Mouse (Mus musculus) MEL (cell line): ENCODE data around the gene Cd300lf. TPM values are rescaled to one million over a fixed set of nuclear protein-coding genes. Genes with fewer than 3 reads are reported as not detected.
A peak's percentile ranks its signal among the peaks of the same experiment; 100 is the strongest.

Experiments
- DNase-seq: peaks from one replicate; pipeline ENCODE4 v3.0.0; 2011; ENCODE audit warnings: low read depth, low spot score
- H3K27ac ChIP-seq: 2 replicates; pipeline ENCODE4 v1.5.1; 2012; ENCODE audit warnings: low read depth, mild to moderate bottlenecking, control low read depth, low read length, moderate library complexity; ENCODE audit not compliant: control insufficient read depth
- H3K27me3 ChIP-seq, 2 experiments: fragments of 150-350 bp in 1 of 2; sonication (generic) in 1 of 2; 2 replicates each; pipeline ENCODE4 v1.6.1; 2012; ENCODE audit warnings: low read length in 2 of 2, mild to moderate bottlenecking in 2 of 2, improper control_type of control experiment in 1 of 2, moderate library complexity in 1 of 2; ENCODE audit not compliant: insufficient read depth in 2 of 2, control insufficient read depth in 1 of 2
- H3K36me3 ChIP-seq, 2 experiments: 2 replicates each; pipeline ENCODE4 v1.6.1; 2012 to 2014; ENCODE audit warnings: low read length in 2 of 2, improper control_type of control experiment in 1 of 2, inconsistent platforms in 1 of 2, mild to moderate bottlenecking in 1 of 2; ENCODE audit not compliant: insufficient read depth in 2 of 2, control insufficient read depth in 1 of 2
- H3K4me1 ChIP-seq, 2 experiments: fragments of 150-350 bp in 1 of 2; sonication (generic) in 1 of 2; 2 replicates each; pipeline ENCODE4 v1.6.1; 2012; ENCODE audit warnings: low read length in 2 of 2, improper control_type of control experiment in 1 of 2, mild to moderate bottlenecking in 1 of 2; ENCODE audit not compliant: insufficient read depth in 2 of 2, control insufficient read depth in 1 of 2
- H3K4me3 ChIP-seq, 2 experiments: fragments of 150-350 bp in 1 of 2; sonication (generic) in 1 of 2; 2 replicates each; pipeline ENCODE4 v1.5.1; 2012; ENCODE audit warnings: low read depth in 2 of 2, low read length in 2 of 2, mild to moderate bottlenecking in 2 of 2, moderate library complexity in 2 of 2, control low read depth in 1 of 2, improper control_type of control experiment in 1 of 2; ENCODE audit not compliant: control insufficient read depth in 1 of 2, insufficient read depth in 1 of 2
- H3K79me2 ChIP-seq: 2 replicates; pipeline ENCODE4 v1.6.1; 2012; ENCODE audit warnings: mild to moderate bottlenecking, low read length, moderate library complexity; ENCODE audit not compliant: control insufficient read depth, poor library complexity, insufficient read depth
- H3K9ac ChIP-seq: 2 replicates; pipeline ENCODE4 v1.6.1; 2012; ENCODE audit warnings: low read depth, mild to moderate bottlenecking, control low read depth, low read length, moderate library complexity; ENCODE audit not compliant: control insufficient read depth, poor library complexity, severe bottlenecking
- H3K9me3 ChIP-seq: fragments of 150-350 bp; sonication (generic); replicated peaks from 2 replicates; pipeline ENCODE4 v1.6.1; 2012; ENCODE audit warnings: mild to moderate bottlenecking, low read length, improper control_type of control experiment, moderate library complexity; ENCODE audit not compliant: insufficient read depth
- CHD1 ChIP-seq: IDR thresholded peaks from 2 replicates; pipeline ENCODE4 v1.6.1; 2012; ENCODE audit warnings: low read depth, mild to moderate bottlenecking, inconsistent platforms, low read length, improper control_type of control experiment
- CHD2 ChIP-seq: IDR thresholded peaks from 2 replicates; pipeline ENCODE4 v1.6.1; 2011; ENCODE audit warnings: low read length, improper control_type of control experiment
- CTCF ChIP-seq, 3 experiments: IDR thresholded peaks in 2 of 3; conservative IDR thresholded peaks in 1 of 3; 2 replicates each; pipeline ENCODE4 v1.5.1; 2011 to 2012; ENCODE audit warnings: low read length in 3 of 3, low read depth in 2 of 3, mild to moderate bottlenecking in 2 of 3, improper control_type of control experiment in 1 of 3, inconsistent platforms in 1 of 3, mixed read lengths in 1 of 3, moderate library complexity in 1 of 3; ENCODE audit not compliant: control insufficient read depth in 1 of 3, insufficient read depth in 1 of 3, poor library complexity in 1 of 3, severe bottlenecking in 1 of 3
- ELF1 ChIP-seq: IDR thresholded peaks from 2 replicates; pipeline ENCODE4 v1.6.1; 2014; ENCODE audit warnings: low read depth, mild to moderate bottlenecking, inconsistent platforms, low read length, improper control_type of control experiment, moderate library complexity
- ETS1 ChIP-seq: IDR thresholded peaks from 2 replicates; pipeline ENCODE4 v1.6.1; 2012; ENCODE audit warnings: low read depth, mild to moderate bottlenecking, inconsistent platforms, low read length, improper control_type of control experiment, moderate library complexity
- MAX ChIP-seq: IDR thresholded peaks from 2 replicates; pipeline ENCODE4 v1.6.1; 2011; ENCODE audit warnings: low read length, improper control_type of control experiment
- MXI1 ChIP-seq: IDR thresholded peaks from 2 replicates; pipeline ENCODE4 v1.6.1; 2011; ENCODE audit warnings: mild to moderate bottlenecking, low read depth, low read length, improper control_type of control experiment
- MYC ChIP-seq: IDR thresholded peaks from 2 replicates; pipeline ENCODE4 v1.6.1; 2011; ENCODE audit warnings: low read depth, mild to moderate bottlenecking, low read length, improper control_type of control experiment, moderate library complexity
- NRF1 ChIP-seq: IDR thresholded peaks from 2 replicates; pipeline ENCODE4 v1.6.1; 2014; ENCODE audit warnings: low read depth, mild to moderate bottlenecking, inconsistent platforms, low read length, improper control_type of control experiment, moderate library complexity; ENCODE audit not compliant: poor library complexity, insufficient read depth, severe bottlenecking
- POLR2A ChIP-seq, 2 experiments: IDR thresholded peaks; 2 replicates each; pipeline ENCODE4 v1.6.1; 2011 to 2012; ENCODE audit warnings: low read length in 2 of 2, mild to moderate bottlenecking in 2 of 2, control low read depth in 1 of 2, improper control_type of control experiment in 1 of 2, low read depth in 1 of 2, moderate library complexity in 1 of 2; ENCODE audit not compliant: control insufficient read depth in 1 of 2, insufficient read depth in 1 of 2, poor library complexity in 1 of 2
- POLR2AphosphoS2 ChIP-seq: IDR thresholded peaks from 2 replicates; pipeline ENCODE4 v1.6.1; 2011; ENCODE audit warnings: low read length, improper control_type of control experiment
- RAD21 ChIP-seq: IDR thresholded peaks from 2 replicates; pipeline ENCODE4 v1.6.1; 2011; ENCODE audit warnings: mild to moderate bottlenecking, low read depth, low read length, improper control_type of control experiment
- RCOR1 ChIP-seq: IDR thresholded peaks from 2 replicates; pipeline ENCODE4 v1.6.1; 2012; ENCODE audit warnings: low read depth, mild to moderate bottlenecking, inconsistent platforms, low read length, improper control_type of control experiment
- SIN3A ChIP-seq: IDR thresholded peaks from 2 replicates; pipeline ENCODE4 v1.6.1; 2012; ENCODE audit warnings: low read length, improper control_type of control experiment, inconsistent platforms
- SMC3 ChIP-seq: IDR thresholded peaks from 2 replicates; pipeline ENCODE4 v1.6.1; 2011; ENCODE audit warnings: low read depth, low read length, improper control_type of control experiment
- TAL1 ChIP-seq: IDR thresholded peaks from 2 replicates; pipeline ENCODE4 v1.6.1; 2012; ENCODE audit warnings: mild to moderate bottlenecking, inconsistent platforms, low read length, moderate library complexity, mixed read lengths
- TBP ChIP-seq: IDR thresholded peaks from 2 replicates; pipeline ENCODE4 v1.8.0; 2011; ENCODE audit warnings: low read depth, low read length, improper control_type of control experiment
- TCF12 ChIP-seq: IDR thresholded peaks from 2 replicates; pipeline ENCODE4 v1.6.1; 2014; ENCODE audit warnings: low read depth, mild to moderate bottlenecking, inconsistent platforms, low read length, improper control_type of control experiment, moderate library complexity
- UBTF ChIP-seq: IDR thresholded peaks from 2 replicates; pipeline ENCODE4 v1.6.1; 2012; ENCODE audit warnings: low read depth, mild to moderate bottlenecking, inconsistent platforms, low read length, improper control_type of control experiment, moderate library complexity, borderline replicate concordance; ENCODE audit not compliant: insufficient read depth
- ZC3H11A ChIP-seq: IDR thresholded peaks from 2 replicates; pipeline ENCODE4 v1.6.1; 2012; ENCODE audit warnings: low read depth, mild to moderate bottlenecking, inconsistent platforms, low read length, improper control_type of control experiment
- polyA plus RNA-seq, 2 experiments: library from polyadenylated mRNA; stranded (reverse) in 1 of 2; unstranded in 1 of 2; fragments of >175 nt in 1 of 2; fragments of >200 nt in 1 of 2; gene quantifications; 2 replicates each; pipeline versions ENCODE4 v1.2.1 to v1.2.4; 2012; ENCODE audit warnings: low replicate concordance in 2 of 2, low read depth in 1 of 2; ENCODE audit not compliant: insufficient read length in 2 of 2, insufficient read depth in 1 of 2, missing spikeins in 1 of 2
- total RNA-seq: library from RNA; depleted of rRNA; stranded (reverse); fragments of 300-350 nt; gene quantifications from 2 replicates; pipeline ENCODE4 v1.2.3, GENCODE M21; 2012

Gene Cd300lf
- total and polyA plus RNA-seq, 3 experiments, result 0.12 to 0.46 TPM; not detected in 1

DNA sequence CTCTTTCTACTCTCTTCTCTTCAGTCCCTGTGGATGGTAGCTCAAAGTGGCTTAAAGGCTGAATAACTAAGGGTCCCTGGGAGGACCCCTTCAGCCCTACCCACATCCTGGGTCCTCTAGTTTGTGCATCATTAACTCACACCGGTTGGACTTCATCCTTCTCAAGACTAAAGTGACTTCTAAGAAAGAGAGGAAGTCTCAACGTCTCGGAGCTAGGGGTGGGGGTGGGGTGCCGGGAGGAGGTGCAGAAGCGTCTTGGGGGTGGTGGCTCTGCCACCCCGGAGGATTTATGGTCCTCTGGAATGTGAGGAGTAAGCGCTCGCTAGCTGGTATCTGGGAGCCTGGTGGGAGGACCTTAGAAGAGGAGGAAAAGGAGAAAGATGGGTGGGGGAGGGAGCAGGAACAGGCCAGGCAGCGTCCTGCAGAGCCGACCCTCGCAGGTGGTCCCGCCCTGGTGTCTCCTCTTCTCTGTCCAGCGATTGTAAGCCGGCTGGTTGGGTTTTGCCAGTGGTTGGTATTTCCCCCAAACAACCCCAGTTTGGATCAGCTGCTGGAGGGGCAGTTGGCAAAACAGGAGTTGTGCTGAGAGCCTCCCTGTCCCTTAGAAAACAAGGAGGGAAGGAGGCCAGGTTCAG, 30.7 kb upstream of the Cd300lf start (continued):
- no peak for TF ChIP-seq RAD21
- peak; percentile 23; the same call in 1 of the 2 replicates for TF ChIP-seq ETS1
- TF ChIP-seq MYC, result no peak

GRCm38 (mm10) chr11:115163568-115164150, 29.9 kb upstream of the Cd300lf start:
- Histone ChIP-seq H3K9ac (peak overlapping the region; percentile 90), H3K79me2 (peaks cover 40% of the 10 kb centered on the region), H3K9me3 (no peaks in the 10 kb centered on the region), H3K4me3 (peak overlapping the region; percentile 82 to 94), H3K27me3 (no peaks in the 10 kb centered on the region), H3K36me3 (peaks cover 0 to 16% of the 10 kb centered on the region in 2 experiments; a peak in 2 of 4 replicates), H3K27ac (peak overlapping the region; percentile 49), H3K4me1 (peaks cover 3 to 32% of the 10 kb centered on the region in 2 experiments)
- TF ChIP-seq ZC3H11A (no peak), TCF12 (0 out of 2 replicates have a peak, but pooled peaks have one; percentile 30), NRF1 (no peak), POLR2AphosphoS2 (no peak), CTCF (IDR thresholded peaks at IDR 0.05 in 2 of 3, conservative IDR thresholded peaks at IDR 0.05 in 1 of 3; ENCODE audit: control insufficient read depth in 1 of 3, insufficient read depth in 1 of 3, low read depth in 2 of 3, low read length in 3 of 3, poor library complexity in 1 of 3, severe bottlenecking in 1 of 3) (peak in 1 of 3 experiments; percentile 28; a peak in 3 of 6 replicates), POLR2A (IDR thresholded peaks at IDR 0.05; ENCODE audit: control insufficient read depth in 1 of 2, insufficient read depth in 1 of 2, low read depth in 1 of 2, low read length in 2 of 2, poor library complexity in 1 of 2) (no peak), ETS1 (no peak), TBP (no peak), CHD2 (no peak), SMC3 (no peak), MAX (peak; percentile 14; the same call in 1 of the 2 replicates), SIN3A (peak; percentile 61; the same call in 1 of the 2 replicates), RCOR1 (0 out of 2 replicates have a peak, but pooled peaks have one; percentile 1), MXI1 (peak; percentile 74), ELF1 (no peak), TAL1 (no peak), CHD1 (peak; percentile 80; the same call in 1 of the 2 replicates), UBTF (peak; percentile 32; the same call in 1 of the 2 replicates)
- DNase-seq, result peak; percentile 82
